Mouse (Mus musculus) midbrain, embryonic 15.5 days (tissue): ENCODE data around the gene Taf7l. TPM values are rescaled to one million over a fixed set of nuclear protein-coding genes. Genes with fewer than 3 reads are reported as not detected.
A peak's percentile ranks its signal among the peaks of the same experiment; 100 is the strongest.

ENCODE experiments used
- ATAC-seq: fragments of 200-750 bp; cut with Nextera tagmentation; replicated peaks from 2 replicates; pipeline ENCODE4 v1.8.0; 2017; ENCODE audit warnings: moderate TSS enrichment
- H3K27ac ChIP-seq: fragments of 300-500 bp; sonication (generic); 2 replicates; pipeline ENCODE4 v1.5.1; 2015; ENCODE audit warnings: mild to moderate bottlenecking, inconsistent platforms
- H3K27me3 ChIP-seq: fragments of 300-500 bp; sonication (generic); replicated peaks from 2 replicates; pipeline ENCODE4 v1.6.1; 2015; ENCODE audit warnings: inconsistent platforms
- H3K36me3 ChIP-seq: fragments of 300-500 bp; sonication (generic); replicated peaks from 2 replicates; pipeline ENCODE4 v1.6.1; 2015; ENCODE audit warnings: inconsistent platforms
- H3K4me1 ChIP-seq: fragments of 300-500 bp; sonication (generic); 2 replicates; pipeline ENCODE4 v1.6.1; 2015; ENCODE audit warnings: inconsistent platforms
- H3K4me2 ChIP-seq: fragments of 300-500 bp; sonication (generic); 2 replicates; pipeline ENCODE4 v1.6.1; 2015; ENCODE audit warnings: inconsistent platforms, mild to moderate bottlenecking, moderate library complexity
- H3K4me3 ChIP-seq: fragments of 300-500 bp; sonication (generic); 2 replicates; pipeline ENCODE4 v1.5.1; 2015; ENCODE audit warnings: mild to moderate bottlenecking, inconsistent platforms
- H3K9ac ChIP-seq: fragments of 300-500 bp; sonication (generic); 2 replicates; pipeline ENCODE4 v1.6.1; 2015; ENCODE audit warnings: mild to moderate bottlenecking, inconsistent platforms
- H3K9me3 ChIP-seq: fragments of 300-500 bp; sonication (generic); 2 replicates; pipeline ENCODE4 v1.6.1; 2016; ENCODE audit warnings: inconsistent platforms
- WGBS: fragments of 180-500 bp; shearing (Covaris S2); methylation state at CpG from one replicate; pipeline ENCODE4 v1.1.7; 2015; ENCODE audit warnings: mixed read lengths; 5-methylcytosine and 5-hydroxymethylcytosine counted together
- polyA plus RNA-seq: library from polyadenylated mRNA; unstranded; fragments of >200 nt; fragmentation: Nextera tagmentation; extraction: Ambion mirVana; gene quantifications from 2 replicates; pipeline ENCODE4 v1.2.1, GENCODE M21; 2015

Taf7l gene
- polyA plus RNA-seq: 0.31 and 0.41 TPM in 2 replicates

DNA sequence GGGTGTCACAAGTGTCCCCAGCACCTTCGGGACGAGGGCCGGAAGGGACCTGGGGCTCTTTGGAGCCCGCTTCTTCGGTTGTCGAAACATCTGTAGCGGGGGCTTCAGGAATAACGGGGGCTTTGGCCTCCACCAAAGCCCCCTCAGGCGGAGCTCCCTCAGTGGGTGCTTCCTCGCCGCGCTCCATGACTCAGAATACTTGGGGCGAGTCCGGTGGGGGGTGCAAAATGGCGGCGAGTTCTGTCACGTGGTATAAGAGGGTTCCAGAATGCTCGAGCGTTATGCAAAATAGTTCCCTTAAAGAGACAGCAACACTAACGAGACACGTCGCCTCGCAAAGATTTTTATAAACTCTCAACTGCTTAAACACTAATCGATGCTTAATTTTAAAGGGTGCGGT is at the start of gene Taf7l:
Gene Taf7l (minus strand): TSS at position 201 of the 400 bp plus-strand sequence.
- WGBS: 91% methylated on average over 25 of the region's 25 CpGs
- Histone ChIP-seq H3K36me3 (no peaks in the 10 kb centered on the region), H3K9ac (no peak within 1 kb of the TSS), H3K9me3 (peaks cover 5% of the 10 kb centered on the region; the same call in 1 of the 2 replicates), H3K27ac (no peak within 1 kb of the TSS), H3K4me1 (no peaks in the 10 kb centered on the region), H3K27me3 (no peaks in the 10 kb centered on the region), H3K4me2 (no peak within 1 kb of the TSS), H3K4me3 (no peak within 1 kb of the TSS)
- ATAC-seq: no peak

DNA sequence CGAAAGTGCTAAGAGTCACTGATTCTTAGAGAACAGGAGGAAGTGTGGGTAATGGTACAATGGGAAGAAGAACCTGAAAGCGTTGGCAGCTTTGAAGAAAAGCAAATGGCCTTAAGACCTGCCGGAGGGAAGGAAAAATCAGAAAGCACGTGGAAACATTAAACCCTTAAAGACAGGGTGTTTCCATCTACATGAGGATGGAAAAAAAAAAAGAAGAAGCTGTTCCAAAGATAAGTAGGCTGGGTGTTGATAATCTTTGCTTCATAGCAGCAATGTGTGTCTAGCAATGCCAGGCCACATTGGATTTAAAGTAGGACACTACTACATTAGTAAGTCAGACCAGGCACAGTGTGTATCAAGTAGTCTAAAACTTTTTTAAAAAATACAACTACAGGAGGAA is 49.0 kb upstream of the Taf7l start:
- WGBS: 81% methylated on average over 4 of the region's 4 CpGs
- no peak overlapping the region for H3K9ac ChIP-seq
- H3K27me3 ChIP-seq: no peaks in the 10 kb centered on the region
- no peaks in the 10 kb centered on the region for H3K4me1 ChIP-seq
- no peak overlapping the region for H3K4me3 ChIP-seq
- H3K9me3 ChIP-seq: no peaks in the 10 kb centered on the region
- no peak for ATAC-seq
- no peaks in the 10 kb centered on the region for H3K36me3 ChIP-seq
- no peak overlapping the region for H3K27ac ChIP-seq
- H3K4me2 ChIP-seq: no peak overlapping the region

DNA sequence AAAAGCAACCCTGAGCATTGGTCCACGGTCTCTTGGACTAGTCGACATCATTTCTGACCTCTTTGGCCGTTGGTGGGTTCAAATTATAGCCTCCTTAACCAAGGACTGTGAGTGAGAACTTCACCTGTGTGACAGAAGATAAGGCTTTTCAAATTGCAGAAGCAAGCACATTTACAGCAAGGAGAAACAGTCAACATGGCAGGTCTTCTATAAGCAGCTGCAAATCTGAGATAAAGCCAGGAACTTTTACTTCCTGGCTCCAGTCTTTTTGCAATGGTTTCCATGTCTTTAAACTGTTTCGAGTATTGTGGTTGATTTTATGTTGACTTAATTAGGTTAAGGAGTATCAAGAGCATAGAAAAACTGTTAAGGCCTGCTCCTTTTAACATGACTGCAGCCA is 47.5 kb upstream of the Taf7l start:
- H3K4me3 ChIP-seq: no peak overlapping the region
- H3K9me3 ChIP-seq: no peaks in the 10 kb centered on the region
- H3K4me1 ChIP-seq: no peaks in the 10 kb centered on the region
- no peak overlapping the region for H3K9ac ChIP-seq
- no peak overlapping the region for H3K27ac ChIP-seq
- no peak for ATAC-seq
- no peaks in the 10 kb centered on the region for H3K27me3 ChIP-seq
- WGBS: 73% methylated on average over 4 of the region's 4 CpGs
- no peak overlapping the region for H3K4me2 ChIP-seq
- no peaks in the 10 kb centered on the region for H3K36me3 ChIP-seq

DNA sequence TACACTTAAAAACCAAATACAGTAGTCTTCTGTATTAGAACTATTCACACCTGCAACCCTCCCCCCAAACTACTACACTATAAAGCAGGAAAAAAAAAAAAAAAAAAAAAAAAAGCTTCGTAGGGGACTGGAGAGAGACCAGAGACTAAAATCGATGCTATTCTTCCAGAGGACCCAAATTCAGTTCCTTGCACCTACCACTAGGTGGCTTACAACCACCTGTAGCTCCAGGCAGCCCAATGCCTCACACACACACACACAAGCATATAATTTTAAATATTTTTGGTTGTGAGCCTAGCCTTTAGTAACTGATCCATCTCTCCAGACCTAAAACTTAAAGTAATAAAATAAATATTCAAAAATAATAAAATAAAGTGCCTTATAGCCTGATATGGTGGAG is 33.2 kb upstream of the Taf7l start:
- Histone ChIP-seq H3K4me3 (no peak overlapping the region), H3K9me3 (no peaks in the 10 kb centered on the region), H3K9ac (no peak overlapping the region), H3K36me3 (no peaks in the 10 kb centered on the region), H3K27me3 (no peaks in the 10 kb centered on the region), H3K4me2 (no peak overlapping the region), H3K27ac (no peak overlapping the region), H3K4me1 (no peaks in the 10 kb centered on the region)
- WGBS: 13% methylated on average over 2 of the region's 2 CpGs
- no peak for ATAC-seq

DNA sequence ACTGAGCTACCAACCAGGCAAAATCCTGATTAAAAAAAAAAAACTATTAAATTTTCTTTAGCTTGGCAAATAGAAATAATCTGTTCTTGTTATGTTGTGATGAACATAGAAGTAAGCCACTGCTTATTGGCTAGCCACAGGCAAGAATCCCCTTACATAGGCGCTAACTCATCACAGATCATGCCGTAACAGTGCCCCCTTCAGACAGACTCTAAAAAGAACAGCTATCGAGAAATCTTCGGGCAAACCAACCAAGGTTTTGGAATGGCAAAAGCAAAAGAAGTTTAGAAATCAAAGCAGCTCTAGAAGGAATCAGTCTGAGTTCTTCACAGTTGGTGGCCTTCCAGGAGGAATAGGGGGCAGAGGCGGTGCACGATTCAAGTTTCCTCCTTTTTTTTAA is 31.7 kb upstream of the Taf7l start:
- 66% methylated on average over 6 of the region's 6 CpGs for WGBS
- Histone ChIP-seq H3K9ac (no peak overlapping the region), H3K36me3 (no peaks in the 10 kb centered on the region), H3K27ac (no peak overlapping the region), H3K4me2 (no peak overlapping the region), H3K9me3 (no peaks in the 10 kb centered on the region), H3K27me3 (no peaks in the 10 kb centered on the region), H3K4me1 (no peaks in the 10 kb centered on the region), H3K4me3 (no peak overlapping the region)
- ATAC-seq: no peak

DNA sequence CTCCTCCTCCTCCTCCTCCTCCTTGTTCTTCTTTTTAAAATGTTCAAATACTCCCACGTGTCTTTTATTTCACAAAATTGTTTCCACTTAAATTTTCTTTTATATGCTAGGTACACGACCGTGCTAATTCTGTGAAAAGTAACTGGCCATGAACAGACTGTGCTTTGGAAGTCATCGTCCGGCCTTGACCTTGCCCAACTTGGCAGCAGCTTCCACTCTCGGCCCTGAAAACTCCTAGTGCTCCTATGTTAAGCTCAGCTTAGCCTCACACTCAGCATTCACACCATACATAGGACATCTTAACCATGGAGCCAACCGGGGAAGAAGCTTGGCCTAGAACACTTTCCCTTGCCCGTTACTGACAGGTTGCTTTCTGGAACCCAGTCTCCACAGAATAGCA is 24.4 kb upstream of the Taf7l start:
- Histone ChIP-seq H3K9me3 (no peaks in the 10 kb centered on the region), H3K4me1 (no peaks in the 10 kb centered on the region), H3K4me3 (no peak overlapping the region), H3K4me2 (no peak overlapping the region), H3K36me3 (no peaks in the 10 kb centered on the region), H3K27ac (no peak overlapping the region), H3K9ac (no peak overlapping the region), H3K27me3 (no peaks in the 10 kb centered on the region)
- ATAC-seq: no peak
- WGBS: 86% methylated on average over 8 of the region's 8 CpGs

DNA sequence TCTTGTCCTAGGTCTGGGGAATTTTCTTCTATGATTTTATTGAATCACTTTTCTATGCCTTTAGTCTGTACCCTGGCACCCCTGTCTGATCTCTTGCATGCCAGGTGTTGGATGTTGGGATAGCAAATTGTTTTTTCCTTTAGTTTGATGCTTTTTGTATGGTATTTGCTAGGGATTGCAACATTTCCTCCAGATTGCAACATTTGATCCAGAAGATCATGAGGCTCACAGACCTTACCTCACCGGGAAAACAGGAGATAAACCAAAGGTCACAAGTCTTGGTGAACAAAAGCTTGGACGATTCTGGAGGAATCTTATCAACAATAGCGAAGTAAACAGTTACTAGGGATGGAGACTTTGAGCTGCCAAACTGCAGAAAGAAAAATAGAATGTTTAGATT is 5.4 kb upstream of the Taf7l start:
- Histone ChIP-seq H3K9ac (no peak overlapping the region), H3K4me3 (no peak overlapping the region), H3K4me2 (no peak overlapping the region), H3K4me1 (no peaks in the 10 kb centered on the region), H3K9me3 (no peaks in the 10 kb centered on the region), H3K27me3 (no peaks in the 10 kb centered on the region), H3K36me3 (no peaks in the 10 kb centered on the region), H3K27ac (no peak overlapping the region)
- WGBS: 68% methylated on average over 3 of the region's 3 CpGs
- ATAC-seq: no peak

DNA sequence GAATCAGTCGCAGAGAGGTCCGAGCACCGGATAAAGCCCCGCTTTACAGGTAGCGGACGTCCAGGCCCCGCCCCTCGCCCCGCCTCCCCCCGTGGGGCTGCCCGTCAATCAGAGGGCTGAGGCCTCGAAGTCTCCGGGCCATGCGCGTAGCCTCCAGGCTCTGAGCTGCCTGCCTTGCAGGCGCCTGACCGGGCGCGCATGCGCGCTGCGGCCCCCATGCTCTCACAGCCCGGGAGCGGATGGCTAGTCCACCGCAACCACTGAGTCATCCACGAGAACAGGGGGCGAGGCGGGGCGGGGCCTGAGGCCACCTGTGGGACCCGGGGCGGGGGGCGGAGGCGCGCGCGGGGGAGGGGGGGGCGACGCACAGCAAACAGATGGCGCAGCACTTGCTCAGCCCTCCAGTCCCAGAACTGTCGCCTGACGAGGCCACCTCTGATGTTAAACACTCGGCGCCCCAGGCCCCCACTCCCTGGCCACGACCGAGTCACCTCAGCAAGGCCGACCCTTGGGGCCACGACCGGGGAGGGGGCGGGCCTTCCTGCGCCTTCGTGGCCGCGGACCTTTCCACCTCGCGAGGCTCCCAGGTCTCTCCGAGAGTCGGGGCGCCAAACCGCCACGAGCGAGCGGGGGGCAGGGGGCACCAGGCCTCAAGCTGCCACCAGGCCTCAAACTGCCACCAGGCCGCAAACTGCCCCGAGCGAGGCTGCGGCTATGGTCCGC is 1.1 kb downstream of the Taf7l start:
- Histone ChIP-seq H3K4me3 (no peak overlapping the region), H3K4me2 (peak overlapping the region; percentile 8; the same call in 1 of the 2 replicates), H3K27me3 (no peaks in the 10 kb centered on the region), H3K9me3 (peaks cover 5% of the 10 kb centered on the region; the same call in 1 of the 2 replicates), H3K4me1 (no peaks in the 10 kb centered on the region), H3K9ac (no peak overlapping the region), H3K27ac (no peak overlapping the region), H3K36me3 (no peaks in the 10 kb centered on the region)
- peak; percentile 48; the same call in 1 of the 2 replicates for ATAC-seq
- WGBS: 76% methylated on average over 59 of the region's 67 CpGs

DNA sequence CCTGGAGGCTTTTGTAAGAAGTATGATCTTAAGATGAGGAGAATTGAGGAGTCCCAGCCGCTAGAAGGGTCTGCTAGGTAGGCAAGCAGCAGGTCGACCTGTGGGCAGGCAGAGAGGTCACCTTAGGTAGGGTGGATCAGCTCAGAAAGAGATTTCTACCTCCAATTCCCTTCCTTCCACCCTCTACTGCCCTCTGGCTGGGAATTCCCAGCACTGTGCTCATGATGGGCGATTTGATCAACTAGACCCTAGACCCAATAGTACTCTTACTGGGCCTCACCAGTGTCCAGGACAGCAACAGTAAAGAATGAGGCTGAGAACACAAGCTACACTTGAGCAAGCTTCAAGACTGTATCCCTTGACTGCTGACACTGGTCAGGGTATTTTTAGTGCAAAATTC is 49.0 kb downstream of the Taf7l start:
- no peaks in the 10 kb centered on the region for H3K27me3 ChIP-seq
- ATAC-seq: no peak
- H3K4me3 ChIP-seq: no peak overlapping the region
- WGBS: 49% methylated on average over 3 of the region's 3 CpGs
- no peaks in the 10 kb centered on the region for H3K9me3 ChIP-seq
- H3K36me3 ChIP-seq: no peaks in the 10 kb centered on the region
- no peak overlapping the region for H3K27ac ChIP-seq
- no peak overlapping the region for H3K9ac ChIP-seq
- H3K4me1 ChIP-seq: no peaks in the 10 kb centered on the region
- no peak overlapping the region for H3K4me2 ChIP-seq

DNA sequence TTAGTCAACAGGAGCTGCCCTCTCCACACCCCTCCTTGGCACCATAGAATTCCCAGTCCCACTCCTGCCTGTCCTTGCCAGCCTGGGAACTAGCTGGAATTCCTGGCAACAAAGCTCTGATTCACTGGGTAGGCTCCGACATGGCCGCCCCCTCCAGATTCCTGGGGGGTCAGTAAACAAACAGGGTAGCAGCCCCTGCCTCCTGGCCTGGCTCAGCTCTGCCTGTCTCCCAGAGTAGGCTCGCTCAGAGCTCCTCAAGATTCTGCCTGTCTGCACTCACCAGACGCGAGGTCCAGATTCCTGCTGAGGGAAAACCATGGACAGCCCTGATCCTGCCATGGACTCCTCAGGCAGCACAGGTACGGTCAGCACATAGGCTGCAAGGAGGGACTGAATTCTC is 49.5 kb downstream of the Taf7l start:
- 64% methylated on average over 6 of the region's 6 CpGs for WGBS
- no peak for ATAC-seq
- H3K36me3 ChIP-seq: no peaks in the 10 kb centered on the region

DNA sequence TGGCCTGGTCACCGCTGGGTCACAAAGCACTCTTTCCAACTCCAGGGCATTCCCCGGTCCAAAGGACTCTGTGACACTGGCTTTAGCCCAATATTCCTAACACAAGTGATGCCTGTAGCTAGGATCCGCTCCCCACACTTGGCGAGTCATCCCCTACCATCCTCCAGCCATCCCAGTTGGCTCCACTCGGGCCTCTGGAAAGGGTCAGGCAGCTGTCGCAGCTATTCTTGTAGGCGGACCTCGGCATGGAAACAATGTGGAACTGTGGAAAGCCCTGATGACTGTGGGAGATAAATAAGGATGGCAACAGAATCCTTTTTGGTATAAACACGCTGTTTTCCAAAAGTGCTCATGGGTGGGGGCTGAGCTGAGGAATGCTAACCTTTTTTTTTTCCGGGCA is 50.5 kb downstream of the Taf7l start:
- Histone ChIP-seq H3K4me2 (no peak overlapping the region), H3K9me3 (no peaks in the 10 kb centered on the region), H3K36me3 (no peaks in the 10 kb centered on the region), H3K4me1 (no peaks in the 10 kb centered on the region), H3K4me3 (no peak overlapping the region), H3K9ac (no peak overlapping the region), H3K27ac (no peak overlapping the region), H3K27me3 (no peaks in the 10 kb centered on the region)
- 76% methylated on average over 10 of the region's 10 CpGs for WGBS
- ATAC-seq: no peak

More for the DNA sequence above, 49.5 kb downstream of the Taf7l start:
- H3K4me3 ChIP-seq: no peak overlapping the region
- H3K27ac ChIP-seq: no peak overlapping the region
- no peaks in the 10 kb centered on the region for H3K9me3 ChIP-seq
- no peaks in the 10 kb centered on the region for H3K27me3 ChIP-seq
- no peak overlapping the region for H3K9ac ChIP-seq
- H3K4me1 ChIP-seq: no peaks in the 10 kb centered on the region
- H3K4me2 ChIP-seq: no peak overlapping the region

DNA sequence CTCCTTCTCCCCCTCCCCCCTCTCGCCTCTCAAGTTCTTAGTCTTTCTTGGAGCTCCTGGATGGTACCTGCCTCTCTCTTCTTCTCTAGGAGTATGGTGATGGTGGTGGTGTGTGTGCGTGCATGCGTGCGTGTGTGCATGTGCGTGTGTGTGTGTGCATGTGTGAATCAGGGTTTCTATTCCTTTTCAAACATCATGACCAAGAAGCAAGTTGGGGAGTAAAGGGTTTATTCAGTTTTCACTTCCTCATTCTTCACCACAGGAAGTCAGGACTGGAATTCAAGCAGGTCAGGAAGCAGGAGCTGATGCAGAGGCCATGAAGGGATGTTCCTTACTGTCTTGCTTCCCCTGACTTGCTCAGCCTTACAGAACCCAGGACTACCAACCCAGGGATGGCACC is 52.0 kb downstream of the Taf7l start:
- WGBS: 93% methylated on average over 5 of the region's 5 CpGs
- ATAC-seq: no peak

DNA sequence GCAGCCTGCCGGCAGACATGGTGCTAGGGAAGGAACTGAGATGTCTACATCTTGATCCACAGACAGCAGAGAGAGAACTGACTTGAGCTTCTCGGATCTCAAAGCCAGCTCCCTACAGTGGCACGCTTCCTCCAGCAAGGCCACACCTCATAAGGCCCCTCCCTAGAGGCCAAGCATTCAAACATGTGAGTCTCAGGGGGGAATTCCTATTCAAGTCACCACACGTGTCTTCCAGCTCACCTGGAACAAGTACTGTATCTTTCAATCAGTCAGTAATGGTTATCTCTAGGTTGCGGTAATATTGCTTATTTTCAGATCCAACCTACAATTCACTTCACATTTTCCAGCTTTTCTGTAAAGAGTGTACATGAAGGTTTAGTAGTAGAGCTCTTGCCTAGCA is 56.2 kb downstream of the Taf7l start:
- WGBS: 84% methylated on average over 5 of the region's 5 CpGs
- H3K4me3 ChIP-seq: no peak overlapping the region

More for the DNA sequence above, 52.0 kb downstream of the Taf7l start:
- Histone ChIP-seq H3K4me1 (no peaks in the 10 kb centered on the region), H3K36me3 (no peaks in the 10 kb centered on the region), H3K9ac (no peak overlapping the region), H3K27ac (no peak overlapping the region), H3K27me3 (no peaks in the 10 kb centered on the region), H3K9me3 (no peaks in the 10 kb centered on the region), H3K4me2 (no peak overlapping the region), H3K4me3 (no peak overlapping the region)

More for the DNA sequence above, 56.2 kb downstream of the Taf7l start:
- no peak for ATAC-seq
- no peaks in the 10 kb centered on the region for H3K27me3 ChIP-seq
- no peaks in the 10 kb centered on the region for H3K36me3 ChIP-seq
- no peak overlapping the region for H3K9ac ChIP-seq
- no peaks in the 10 kb centered on the region for H3K9me3 ChIP-seq
- H3K4me2 ChIP-seq: no peak overlapping the region
- H3K4me1 ChIP-seq: no peaks in the 10 kb centered on the region
- H3K27ac ChIP-seq: no peak overlapping the region
